Mouse (Mus musculus): ENCODE results near the gene Rtp1.

DNA sequence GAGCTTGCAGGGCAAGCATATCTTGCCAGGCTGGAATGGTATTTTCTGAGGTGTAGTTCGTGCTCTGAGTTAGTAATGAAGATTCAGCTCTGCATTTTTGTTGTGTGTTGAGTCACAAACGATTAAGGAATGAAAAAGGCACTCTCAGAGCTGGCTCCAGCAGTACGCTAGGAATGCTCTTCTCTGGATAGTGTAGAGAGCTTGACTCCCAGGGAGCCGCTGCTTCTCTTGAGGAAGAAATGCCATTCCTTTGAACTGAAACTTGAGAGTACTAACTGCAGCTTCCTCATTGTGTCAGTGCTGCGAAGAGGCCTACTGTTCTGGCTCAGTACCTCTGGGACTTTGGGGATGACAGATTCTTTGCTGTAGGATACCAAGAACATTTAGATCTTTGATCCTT lies 5.1 kb upstream of the Rtp1 start:
- TF ChIP-seq CTCF (conservative IDR thresholded peaks at IDR 0.05; ENCODE audit: low read length) (no peak), NANOG (IDR thresholded peaks at IDR 0.05; ENCODE audit: borderline replicate concordance, low read length) (no peak), POU5F1 (IDR thresholded peaks at IDR 0.05; ENCODE audit: borderline replicate concordance, low read length) (no peak)

Measured in E14TG2a.4 (cell line).